Mouse (Mus musculus): ENCODE data around the gene Tbc1d14.

DNA sequence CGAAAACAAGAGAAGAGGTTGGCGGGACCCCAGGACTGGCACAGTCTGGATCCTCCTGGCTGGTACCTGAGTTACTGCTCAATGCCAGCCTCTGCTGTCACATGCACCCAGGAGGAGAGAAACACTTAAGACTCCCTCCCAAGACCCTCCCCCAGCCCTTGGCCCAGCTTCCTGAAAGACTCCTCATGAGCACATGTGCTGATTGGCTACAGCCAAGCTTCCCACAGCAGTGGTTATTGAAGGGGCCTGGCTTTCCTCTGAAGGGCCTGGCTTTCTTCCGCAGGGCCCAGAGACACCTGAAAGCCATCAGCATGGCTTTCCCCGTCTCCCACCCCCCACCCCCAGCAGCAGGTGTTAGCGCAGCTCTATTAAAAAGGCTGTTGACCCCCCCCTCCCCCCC, at the start of gene Tbc1d14:
- TF ChIP-seq CTCF (IDR thresholded peaks at IDR 0.05; ENCODE audit: insufficient read depth, low read length), result no peak
- TF ChIP-seq POLR2A (IDR thresholded peaks at IDR 0.05; ENCODE audit: borderline replicate concordance, extremely low read depth, low read depth, low read length), result no peak

All from lung, adult 2 months (tissue).